Mouse (Mus musculus) heart, embryonic 14.5 days (tissue): ENCODE results near the gene Shd. TPM values are rescaled to one million over a fixed set of nuclear protein-coding genes. Genes with fewer than 3 reads are reported as not detected.
A peak's percentile ranks its signal among the peaks of the same experiment; 100 is the strongest.

ENCODE experiments used
- ATAC-seq: fragments of 200-750 bp; cut with Nextera tagmentation; 2 replicates; pipeline ENCODE4 v1.8.0; 2017; ENCODE audit warnings: low read depth, moderate TSS enrichment; ENCODE audit not compliant: insufficient number of reproducible peaks, insufficient read depth, low FRiP score
- H3K27ac ChIP-seq, 2 experiments: fragments of 200-500 bp in 1 of 2; fragments of 300-500 bp in 1 of 2; sonication (generic) in 1 of 2; replicated peaks in 1 of 2; 2 replicates each; pipeline ENCODE4 v1.5.1; 2012 to 2014; ENCODE audit warnings: low read depth in 2 of 2, low read length in 2 of 2, control low read depth in 1 of 2, mild to moderate bottlenecking in 1 of 2, mixed read lengths in 1 of 2; ENCODE audit not compliant: control insufficient read depth in 1 of 2, insufficient read depth in 1 of 2
- H3K27me3 ChIP-seq: fragments of 300-500 bp; sonication (generic); 2 replicates; pipeline ENCODE4 v1.6.1; 2014; ENCODE audit warnings: mild to moderate bottlenecking, low read length, control low read depth; ENCODE audit not compliant: control insufficient read depth, insufficient read depth
- H3K36me3 ChIP-seq: fragments of 300-500 bp; sonication (generic); 2 replicates; pipeline ENCODE4 v1.6.1; 2014; ENCODE audit warnings: mild to moderate bottlenecking, control low read depth, low read length, mixed read lengths; ENCODE audit not compliant: control insufficient read depth, insufficient read depth
- H3K4me1 ChIP-seq, 2 experiments: fragments of 200-500 bp in 1 of 2; fragments of 300-500 bp in 1 of 2; sonication (generic) in 1 of 2; 2 replicates each; pipeline ENCODE4 v1.6.1; 2012 to 2014; ENCODE audit warnings: low read length in 2 of 2, control low read depth in 1 of 2, mixed read lengths in 1 of 2; ENCODE audit not compliant: control insufficient read depth in 2 of 2, insufficient read depth in 2 of 2
- H3K4me2 ChIP-seq: fragments of 300-500 bp; sonication (generic); 2 replicates; pipeline ENCODE4 v1.6.1; 2014; ENCODE audit warnings: mild to moderate bottlenecking, low read length
- H3K4me3 ChIP-seq, 2 experiments: fragments of 200-500 bp in 1 of 2; fragments of 300-500 bp in 1 of 2; sonication (generic) in 1 of 2; 2 replicates each; pipeline ENCODE4 v1.5.1; 2012 to 2014; ENCODE audit warnings: low read length in 2 of 2, mild to moderate bottlenecking in 2 of 2, control low read depth in 1 of 2, low read depth in 1 of 2, moderate library complexity in 1 of 2; ENCODE audit not compliant: control insufficient read depth in 1 of 2, insufficient read depth in 1 of 2
- H3K9ac ChIP-seq: fragments of 300-500 bp; sonication (generic); 2 replicates; pipeline ENCODE4 v1.6.1; 2014; ENCODE audit warnings: mild to moderate bottlenecking, low read length
- H3K9me3 ChIP-seq: fragments of 300-500 bp; sonication (generic); 2 replicates; pipeline ENCODE4 v1.6.1; 2016; ENCODE audit warnings: low read length, control low read depth; ENCODE audit not compliant: control insufficient read depth
- WGBS: fragments of 180-500 bp; shearing (Covaris S2); extraction: QIAGEN DNeasy Blood & Tissue Kit; methylation state at CpG from one replicate; pipeline ENCODE4 v1.1.7; 2014; 5-methylcytosine and 5-hydroxymethylcytosine counted together
- polyA plus RNA-seq: library from polyadenylated mRNA; unstranded; fragments of >200 nt; fragmentation: Nextera tagmentation; extraction: Ambion mirVana; gene quantifications from 2 replicates; pipeline ENCODE4 v1.2.1, GENCODE M21; 2014

Shd gene
- polyA plus RNA-seq, 1 experiment from 2014 or later: 7.1 TPM

- Histone ChIP-seq H3K27ac (no peak overlapping the region), H3K4me2 (no peak overlapping the region), H3K27me3 (no peaks in the 10 kb centered on the region), H3K9ac (no peak overlapping the region), H3K4me1 (peaks cover 5% of the 10 kb centered on the region in 2 experiments; a peak in 2 of 4 replicates), H3K36me3 (peaks cover 80% of the 10 kb centered on the region), H3K9me3 (no peaks in the 10 kb centered on the region), H3K4me3 (no peak overlapping the region)
- 84% methylated on average over 8 of the region's 8 CpGs for WGBS
- no peak for ATAC-seq
Observed at GRCm38 (mm10) chr17:56016382-56016781, 46.1 kb downstream of the Shd start.

- Histone ChIP-seq H3K27me3 (no peaks in the 10 kb centered on the region), H3K9ac (no peak overlapping the region), H3K4me3 (no peak overlapping the region), H3K9me3 (no peaks in the 10 kb centered on the region), H3K36me3 (peaks cover 73% of the 10 kb centered on the region), H3K27ac (no peak overlapping the region), H3K4me1 (peaks cover 5% of the 10 kb centered on the region in 2 experiments; a peak in 2 of 4 replicates), H3K4me2 (no peak overlapping the region)
- ATAC-seq: no peak
- WGBS: 84% methylated on average over 15 of the region's 15 CpGs
Observed at GRCm38 (mm10) chr17:56016793-56017785, 46.8 kb downstream of the Shd start.

- ATAC-seq: no peak
- no peak overlapping the region for H3K4me2 ChIP-seq
- no peak overlapping the region for H3K27ac ChIP-seq
- H3K36me3 ChIP-seq: peaks cover 68% of the 10 kb centered on the region
- no peak overlapping the region for H3K4me3 ChIP-seq
- H3K9ac ChIP-seq: no peak overlapping the region
- H3K9me3 ChIP-seq: no peaks in the 10 kb centered on the region
- H3K27me3 ChIP-seq: no peaks in the 10 kb centered on the region
- 96% methylated on average over 7 of the region's 7 CpGs for WGBS
- peaks cover 9 to 10% of the 10 kb centered on the region in 2 experiments for H3K4me1 ChIP-seq
Observed at GRCm38 (mm10) chr17:56017848-56018247, 47.6 kb downstream of the Shd start.

GRCm38 (mm10) chr17:56018347-56019131 is 48.3 kb downstream of the Shd start:
- no peak overlapping the region for H3K9ac ChIP-seq
- 68% methylated on average over 20 of the region's 20 CpGs for WGBS
- H3K4me2 ChIP-seq: no peak overlapping the region
- peaks cover 61% of the 10 kb centered on the region for H3K36me3 ChIP-seq
- no peaks in the 10 kb centered on the region for H3K27me3 ChIP-seq
- no peak overlapping the region for H3K4me3 ChIP-seq
- H3K4me1 ChIP-seq: peaks cover 12 to 16% of the 10 kb centered on the region in 2 experiments
- H3K27ac ChIP-seq: no peak overlapping the region
- ATAC-seq: no peak
- H3K9me3 ChIP-seq: no peaks in the 10 kb centered on the region

- no peaks in the 10 kb centered on the region for H3K27me3 ChIP-seq
- ATAC-seq: no peak
- 85% methylated on average over 6 of the region's 6 CpGs for WGBS
- no peaks in the 10 kb centered on the region for H3K9me3 ChIP-seq
- peaks cover 29 to 32% of the 10 kb centered on the region in 2 experiments for H3K4me1 ChIP-seq
- no peak overlapping the region for H3K4me3 ChIP-seq
- no peak overlapping the region for H3K4me2 ChIP-seq
- peak overlapping the region in 1 of 2 experiments; percentile 17; a peak in 1 of 4 replicates for H3K27ac ChIP-seq
- H3K9ac ChIP-seq: no peak overlapping the region
- peaks cover 46% of the 10 kb centered on the region for H3K36me3 ChIP-seq
Observed at GRCm38 (mm10) chr17:56020400-56021084, 50.3 kb downstream of the Shd start.

GRCm38 (mm10) chr17:56021161-56021910 is 51.1 kb downstream of the Shd start:
- H3K27me3 ChIP-seq: no peaks in the 10 kb centered on the region
- no peak overlapping the region for H3K27ac ChIP-seq
- no peak overlapping the region for H3K4me3 ChIP-seq
- no peak overlapping the region for H3K9ac ChIP-seq
- H3K4me1 ChIP-seq: peaks cover 36 to 40% of the 10 kb centered on the region in 2 experiments
- no peaks in the 10 kb centered on the region for H3K9me3 ChIP-seq
- no peak for ATAC-seq
- H3K4me2 ChIP-seq: no peak overlapping the region
- peaks cover 38% of the 10 kb centered on the region for H3K36me3 ChIP-seq
- WGBS: 79% methylated on average over 4 of the region's 4 CpGs
